Mouse (Mus musculus) T-helper 2 cell (primary cell): ENCODE results near the gene Vps37b.

Source experiments
- in situ Hi-C: fragments of 300-600 bp; cut with MboI, MseI; formaldehyde crosslinking; loops from one replicate; pipeline ENCODE4 v1.15.1; 2025; ENCODE audit warnings: high pct_unique_total_duplicates

Gene Vps37b

DNA sequence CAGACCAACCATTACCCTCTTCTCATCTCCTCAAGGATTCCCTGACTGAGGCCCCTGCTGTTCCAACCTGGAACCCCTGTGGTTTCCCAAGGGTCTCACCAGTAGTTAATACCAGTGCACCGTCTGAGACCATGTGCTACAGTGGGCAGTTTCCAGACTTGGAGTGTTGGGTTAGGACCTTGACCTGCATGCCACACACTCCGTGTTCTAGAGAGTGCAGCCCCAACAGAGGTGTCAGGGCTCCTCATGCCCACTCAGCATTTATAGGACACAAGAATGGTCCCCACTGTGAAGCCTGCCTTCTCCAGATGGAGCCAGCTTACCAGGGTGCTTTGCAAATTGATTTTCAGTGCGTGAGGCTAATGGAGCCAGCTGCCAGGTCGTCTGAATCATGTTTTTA, 28.7 kb downstream of the Vps37b start:
- in situ Hi-C loops = loop anchor here (5.0 kb wide), 1 partner anchor 79 kb away; no protein-coding TSS in a partner anchor

DNA sequence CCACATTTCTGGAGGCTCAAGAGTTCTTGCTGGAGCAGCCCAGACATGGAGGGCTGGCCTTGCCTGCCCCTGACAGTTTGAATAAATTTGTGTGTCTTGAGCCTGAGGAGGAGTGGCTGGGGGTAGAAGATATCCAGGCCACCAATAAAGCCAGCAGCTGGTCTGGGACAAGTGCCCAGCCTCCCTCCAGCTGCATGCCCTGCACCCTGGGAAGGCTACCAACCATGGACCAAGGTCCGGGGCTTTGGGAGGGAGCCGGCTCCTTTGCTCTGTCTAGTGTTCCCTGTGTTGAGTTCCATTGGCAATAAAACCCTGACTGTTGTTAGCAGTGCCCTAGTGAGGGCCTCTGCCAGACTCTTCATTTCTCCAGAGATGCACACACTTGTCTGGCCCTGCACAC, 29.2 kb downstream of the Vps37b start:
- in situ Hi-C loops = loop anchor here (5.0 kb wide), 1 partner anchor 79 kb away; no protein-coding TSS in a partner anchor

DNA sequence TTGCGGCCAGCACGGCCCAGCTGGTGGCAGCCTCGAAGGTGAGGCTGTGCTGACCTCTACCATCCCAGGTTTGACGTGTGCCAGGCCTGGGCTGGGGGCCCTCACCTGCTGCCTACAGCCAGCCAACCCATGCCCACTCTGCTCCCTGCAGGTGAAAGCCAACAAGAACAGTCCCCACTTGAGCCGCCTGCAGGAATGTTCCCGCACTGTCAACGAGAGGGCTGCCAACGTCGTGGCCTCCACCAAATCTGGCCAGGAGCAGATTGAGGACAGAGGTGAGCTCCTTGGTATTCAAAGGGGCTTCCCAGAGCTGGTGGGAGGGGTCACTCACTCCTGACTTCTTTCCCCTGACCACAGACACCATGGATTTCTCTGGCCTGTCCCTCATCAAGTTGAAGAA, 30.8 kb downstream of the Vps37b start:
- in situ Hi-C loops = loop anchor here (5.0 kb wide), 1 partner anchor 81 kb away; no protein-coding TSS in a partner anchor

DNA sequence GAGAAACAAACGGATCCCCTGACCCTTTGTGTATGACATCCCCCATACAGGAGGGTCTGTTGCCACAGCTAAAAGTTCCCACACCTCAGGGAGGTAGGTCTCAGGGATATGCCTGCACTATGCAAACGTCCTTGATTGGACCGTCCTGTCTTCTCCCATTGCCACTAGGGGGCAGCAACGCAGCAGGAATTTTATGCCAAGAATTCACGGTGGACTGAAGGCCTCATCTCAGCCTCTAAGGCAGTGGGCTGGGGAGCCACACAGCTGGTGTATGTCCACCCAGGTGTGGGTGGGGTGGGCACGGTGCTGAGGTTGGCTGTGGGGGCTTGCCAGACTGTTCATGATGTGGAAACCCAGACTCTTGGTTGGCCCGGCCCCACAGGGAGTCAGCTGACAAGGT, 31.2 kb downstream of the Vps37b start:
- in situ Hi-C loops = loop anchor here (5.0 kb wide), 1 partner anchor 81 kb away; no protein-coding TSS in a partner anchor

DNA sequence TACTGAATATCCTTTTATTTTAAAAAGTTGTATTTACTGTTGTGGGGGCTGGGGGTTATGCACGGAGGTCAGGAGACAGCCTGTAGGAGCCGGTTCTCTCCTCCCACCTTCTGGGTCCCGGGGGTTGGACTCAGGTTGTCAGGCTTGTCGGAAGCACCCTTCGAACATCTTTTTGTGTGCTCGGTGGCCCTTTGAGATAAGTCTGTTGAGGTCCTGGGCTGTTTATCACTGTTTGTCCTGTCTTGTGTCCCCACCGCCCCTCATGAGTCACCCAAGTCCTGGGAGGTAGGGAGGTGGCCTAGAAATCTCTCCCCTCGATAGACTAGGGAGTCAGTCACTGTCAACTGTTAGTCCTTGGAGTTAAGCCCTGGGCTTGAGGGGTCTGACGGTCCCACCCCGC, 33.7 kb downstream of the Vps37b start:
- in situ Hi-C loops = loop anchor here (25.0 kb wide), 1 partner anchor 864 kb away; the partner anchor contains the start of genes Ccdc92 and Zfp664

DNA sequence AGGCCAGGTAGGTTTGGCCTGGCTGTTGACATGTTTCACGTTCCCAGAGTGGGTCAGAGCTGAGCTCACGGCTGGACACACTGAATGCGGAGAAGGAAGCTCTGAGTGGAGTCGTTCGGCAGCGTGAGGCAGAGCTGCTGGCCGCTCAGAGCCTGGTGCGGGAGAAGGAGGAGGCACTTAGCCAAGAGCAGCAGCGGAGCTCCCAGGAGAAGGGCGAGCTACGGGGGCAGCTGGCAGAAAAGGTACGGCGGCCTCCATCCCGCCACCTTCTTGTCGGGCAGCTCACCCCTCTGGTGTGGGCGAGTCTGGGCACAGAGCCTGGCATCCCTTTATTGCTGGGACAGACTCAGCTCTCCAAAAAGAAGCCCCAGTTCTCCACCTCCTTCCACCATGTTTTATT, 34.3 kb downstream of the Vps37b start:
- in situ Hi-C loops = loop anchor here (25.0 kb wide), 1 partner anchor 864 kb away; the partner anchor contains the start of genes Ccdc92 and Zfp664

DNA sequence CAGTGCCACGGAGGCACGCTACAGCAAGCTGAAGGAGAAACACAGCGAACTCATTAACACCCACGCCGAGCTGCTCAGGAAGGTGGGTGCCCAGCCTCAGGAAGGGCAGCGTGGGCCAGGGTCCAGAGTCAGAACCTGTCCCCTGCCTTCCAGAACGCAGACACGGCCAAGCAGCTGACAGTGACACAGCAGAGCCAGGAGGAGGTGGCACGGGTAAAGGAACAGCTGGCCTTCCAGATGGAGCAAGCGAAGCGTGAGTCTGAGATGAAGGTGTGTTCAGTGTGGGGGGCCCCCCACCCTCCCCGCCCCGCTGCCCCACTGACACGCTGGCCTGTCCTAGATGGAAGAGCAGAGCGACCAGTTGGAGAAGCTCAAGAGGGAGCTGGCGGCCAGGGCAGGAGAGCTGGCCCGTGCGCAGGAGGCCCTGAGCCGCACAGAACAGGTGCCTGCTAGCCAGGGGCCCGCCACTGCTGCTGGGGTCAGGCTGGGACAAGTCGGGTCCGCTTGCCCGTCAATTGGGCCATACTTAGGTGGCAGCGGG, 34.8 kb downstream of the Vps37b start:
- in situ Hi-C loops = loop anchor here (25.0 kb wide), 1 partner anchor 865 kb away; the partner anchor contains the start of genes Ccdc92 and Zfp664

DNA sequence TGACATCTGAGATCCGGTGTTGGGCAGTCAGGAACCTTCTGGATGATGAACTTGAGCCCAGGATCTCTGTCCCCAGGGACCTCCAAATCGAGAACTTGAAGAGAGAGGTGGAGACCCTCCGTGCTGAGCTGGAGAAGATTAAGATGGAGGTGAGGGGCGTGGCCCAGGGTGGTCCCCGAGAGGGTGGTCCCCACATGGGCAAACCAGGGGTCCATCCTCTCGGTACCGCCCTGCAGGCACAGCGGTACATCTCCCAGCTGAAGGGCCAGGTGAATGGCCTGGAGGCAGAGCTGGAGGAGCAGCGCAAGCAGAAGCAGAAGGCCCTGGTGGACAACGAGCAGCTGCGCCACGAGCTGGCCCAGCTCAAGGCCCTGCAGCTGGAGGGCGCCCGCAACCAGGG, 35.4 kb downstream of the Vps37b start:
- in situ Hi-C loops = loop anchor here (25.0 kb wide), 1 partner anchor 866 kb away; the partner anchor contains the start of genes Ccdc92 and Zfp664

DNA sequence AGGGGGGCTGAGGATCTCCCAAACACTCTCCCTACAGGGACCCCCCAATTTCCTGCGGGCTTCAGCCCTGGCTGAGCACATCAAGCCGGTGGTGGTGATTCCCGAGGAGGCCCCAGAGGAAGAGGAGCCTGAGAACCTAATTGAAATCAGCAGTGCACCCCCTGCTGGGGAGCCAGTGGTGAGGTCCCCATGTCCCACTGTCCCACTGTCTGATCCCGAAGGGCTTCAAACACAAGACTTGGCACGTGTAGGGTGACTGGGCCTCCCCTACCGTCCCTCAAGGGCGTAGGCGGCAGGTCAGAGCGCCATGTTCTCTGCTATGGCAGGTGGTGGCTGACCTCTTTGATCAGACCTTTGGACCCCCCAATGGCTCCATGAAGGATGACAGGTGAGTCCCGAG, 35.9 kb downstream of the Vps37b start:
- in situ Hi-C loops = loop anchor here (25.0 kb wide), 1 partner anchor 866 kb away; the partner anchor contains the start of genes Ccdc92 and Zfp664

DNA sequence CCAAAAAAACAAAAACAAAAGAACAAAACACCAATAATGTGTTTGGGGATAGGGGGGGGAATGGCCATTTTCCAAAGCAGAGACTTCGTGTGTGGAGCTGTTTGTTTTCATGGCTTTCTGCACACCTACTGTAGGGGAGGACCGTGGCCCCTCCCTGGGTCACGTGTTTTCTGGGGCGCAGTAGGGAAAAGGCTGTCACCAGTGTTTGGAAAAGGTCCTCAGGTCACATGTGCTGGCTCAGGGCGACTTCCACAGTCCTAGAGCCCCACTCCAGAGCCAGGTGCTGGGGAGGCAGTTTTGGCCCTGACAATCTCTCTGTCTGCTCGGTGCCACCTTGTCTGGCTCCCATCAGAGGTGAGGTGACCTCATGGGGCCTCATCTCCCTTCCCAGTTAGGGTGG, 36.7 kb downstream of the Vps37b start:
- in situ Hi-C loops = loop anchor here (25.0 kb wide), 1 partner anchor 867 kb away; the partner anchor contains the start of genes Ccdc92 and Zfp664

DNA sequence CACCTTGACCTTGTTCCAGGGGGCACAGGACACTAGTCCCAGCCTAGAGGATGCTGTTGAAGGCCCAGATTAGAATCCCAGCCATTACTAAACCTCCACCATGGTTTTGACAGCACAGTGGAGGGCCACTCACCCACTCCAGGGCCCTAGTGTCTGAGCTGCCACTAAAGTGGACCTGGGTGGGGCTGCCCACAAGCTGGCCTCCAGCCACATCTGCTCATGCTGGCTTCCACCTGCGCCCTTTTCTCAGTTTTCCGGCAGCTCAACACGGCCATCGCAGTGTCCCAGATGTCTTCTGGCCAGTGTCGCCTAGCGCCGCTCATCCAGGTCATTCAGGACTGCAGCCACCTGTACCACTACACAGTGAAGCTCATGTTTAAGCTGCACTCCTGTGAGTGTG, 37.6 kb downstream of the Vps37b start:
- in situ Hi-C loops = loop anchor here (5.0 to 25.0 kb wide), 2 partner anchors 47 to 868 kb away; partner anchors contain the start of genes Ccdc92 and Zfp664

DNA sequence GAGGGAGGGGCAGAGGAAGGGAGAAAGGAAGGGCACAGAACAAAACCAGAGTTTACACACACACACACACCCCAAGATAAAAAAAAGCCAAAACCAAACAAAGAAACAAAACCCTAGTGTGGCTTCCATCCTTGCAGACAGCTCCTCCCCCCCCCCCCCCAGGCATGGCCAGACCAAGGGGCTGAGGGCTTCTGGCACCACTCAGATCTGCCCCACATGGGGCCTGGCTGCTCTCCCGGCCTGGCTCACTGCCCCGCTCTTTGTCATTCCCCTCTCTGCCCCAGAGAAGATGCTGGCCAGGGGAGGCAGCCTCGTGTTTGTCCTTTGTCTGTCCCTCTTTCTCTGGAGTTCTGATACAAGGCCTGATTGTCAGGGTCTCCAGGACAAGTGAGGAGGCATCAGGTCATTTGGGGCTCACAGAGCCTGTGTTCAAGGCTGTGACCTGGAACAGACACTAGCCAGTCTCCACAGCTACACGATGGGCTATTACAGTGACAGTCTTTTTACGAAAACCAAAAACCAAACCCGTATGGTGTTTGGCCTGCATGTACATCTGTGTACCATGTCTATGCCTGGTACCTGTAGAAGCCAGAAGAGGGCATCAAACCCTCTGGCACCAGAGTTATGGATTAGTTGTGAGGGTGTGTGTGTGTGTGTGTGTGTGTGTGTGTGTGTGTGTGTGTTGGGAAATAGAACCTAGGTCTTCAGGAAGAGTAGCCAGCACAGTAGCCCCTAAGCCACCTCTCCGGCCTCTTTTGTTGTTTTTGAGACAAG, 38.6 kb downstream of the Vps37b start:
- in situ Hi-C loops = loop anchor here (5.0 to 25.0 kb wide), 2 partner anchors 46 to 869 kb away; partner anchors contain the start of genes Ccdc92 and Zfp664

DNA sequence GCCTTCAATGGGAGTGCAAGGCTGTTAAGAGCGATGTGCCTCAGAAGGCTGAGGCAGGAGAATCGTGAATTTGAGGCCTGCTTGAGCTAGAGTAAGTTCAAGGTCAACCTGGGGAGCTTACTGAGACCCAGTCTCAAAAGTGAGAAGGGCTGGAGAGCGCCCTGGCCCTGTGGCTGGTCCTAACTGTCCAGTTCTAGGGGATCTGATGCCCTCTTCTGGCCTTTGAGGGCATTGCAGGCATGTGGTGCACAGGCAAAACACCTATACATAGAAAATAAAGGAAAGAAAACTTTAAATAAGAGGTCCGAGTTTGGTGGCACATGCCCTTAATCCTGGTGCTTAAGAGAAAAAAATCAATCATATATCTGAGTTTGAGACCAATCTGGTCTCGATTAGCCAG, 39.3 kb downstream of the Vps37b start:
- in situ Hi-C loops = loop anchor here (5.0 to 25.0 kb wide), 2 partner anchors 45 to 870 kb away; partner anchors contain the start of genes Ccdc92 and Zfp664

DNA sequence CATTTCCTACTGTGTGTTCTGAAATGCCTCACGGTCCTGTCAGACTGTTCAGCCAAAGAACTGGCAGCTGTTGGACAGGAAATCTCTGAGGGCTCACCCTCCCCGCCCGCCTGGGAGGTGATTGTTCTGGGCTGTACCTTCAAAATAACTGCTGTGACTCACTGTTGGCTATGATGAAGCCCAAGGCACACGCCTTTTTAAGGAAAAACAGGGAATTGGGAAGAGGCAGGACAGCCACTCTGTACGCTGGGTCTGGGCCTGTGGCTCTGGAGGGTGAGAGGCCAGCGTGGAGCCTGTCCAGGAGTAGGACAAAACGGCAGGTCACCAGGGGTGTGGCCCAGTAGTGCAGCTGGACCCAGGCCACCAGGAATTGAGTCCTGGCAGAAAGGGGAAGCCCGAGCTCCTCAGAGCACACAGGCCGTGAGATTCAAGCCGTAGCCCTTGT, 39.9 kb downstream of the Vps37b start:
- in situ Hi-C loops = loop anchor here (5.0 to 25.0 kb wide), 2 partner anchors 45 to 870 kb away; partner anchors contain the start of genes Ccdc92 and Zfp664

DNA sequence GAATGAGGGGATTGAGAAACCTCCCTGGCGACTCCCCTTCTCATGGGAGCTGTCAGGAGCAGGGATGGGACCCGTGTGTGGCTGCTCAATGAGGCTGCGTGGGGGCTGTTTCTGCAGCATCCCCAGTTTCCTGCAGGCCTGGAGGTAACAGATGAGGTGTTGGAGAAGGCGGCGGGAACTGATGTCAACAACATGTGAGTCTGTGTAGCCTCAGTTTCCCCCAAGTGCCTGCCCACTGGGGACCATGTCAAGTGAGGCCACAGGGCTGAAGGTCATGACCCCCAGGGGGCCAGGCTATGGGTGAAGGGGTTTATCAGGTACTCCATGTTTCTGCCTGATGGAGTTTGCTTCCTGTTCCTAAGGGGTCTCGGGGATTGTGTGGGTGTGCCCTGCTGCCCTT, 40.7 kb downstream of the Vps37b start:
- in situ Hi-C loops = loop anchor here (5.0 to 25.0 kb wide), 2 partner anchors 44 to 871 kb away; partner anchors contain the start of genes Ccdc92 and Zfp664

DNA sequence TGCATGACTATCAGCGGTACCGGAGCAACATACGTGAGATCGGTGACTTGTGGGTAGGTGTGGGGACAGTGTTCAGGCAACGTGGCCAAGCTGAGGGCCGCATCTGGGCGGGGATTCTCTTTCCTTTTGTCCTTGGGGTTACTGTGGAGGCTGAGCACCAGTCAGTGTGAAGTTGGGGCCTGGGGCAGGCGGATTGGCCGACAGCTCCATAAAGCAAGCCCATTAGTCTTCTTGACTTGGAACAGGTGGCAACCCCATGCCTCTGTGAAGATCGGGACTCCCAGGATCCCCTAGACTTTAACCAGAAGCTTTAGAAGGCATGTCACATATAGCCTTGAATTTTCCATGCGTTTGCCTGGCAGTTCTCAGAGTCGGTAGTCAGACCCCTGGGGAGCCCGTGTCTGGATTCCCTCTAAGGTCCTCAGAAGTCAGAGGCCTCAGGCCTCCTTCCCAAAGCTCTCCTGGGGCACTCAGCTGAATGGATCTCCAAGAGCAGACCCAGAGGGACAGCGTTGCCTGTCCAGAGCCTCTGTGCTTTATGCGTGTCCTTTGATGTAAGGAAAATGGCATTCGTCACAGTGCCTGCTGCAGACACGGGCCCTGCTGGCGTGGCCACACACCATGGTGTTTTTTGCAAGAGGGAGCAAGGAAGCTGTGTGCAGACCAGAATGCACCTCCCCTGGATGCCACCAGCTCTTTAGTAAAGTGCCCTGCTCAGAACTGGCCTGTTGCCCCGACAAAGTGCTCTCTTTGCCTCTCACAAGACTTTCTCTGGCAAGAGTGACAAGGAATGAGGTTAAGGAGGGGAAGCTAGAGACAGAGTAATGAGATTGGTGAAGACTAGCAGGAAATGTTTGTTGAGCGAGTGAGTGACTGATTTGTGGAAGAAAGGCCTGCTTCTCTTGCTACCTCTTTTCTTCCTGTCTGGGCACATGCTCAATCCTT, 41.9 kb downstream of the Vps37b start:
- in situ Hi-C loops = loop anchor here (5.0 to 25.0 kb wide), 2 partner anchors 43 to 872 kb away; partner anchors contain the start of genes Ccdc92 and Zfp664

DNA sequence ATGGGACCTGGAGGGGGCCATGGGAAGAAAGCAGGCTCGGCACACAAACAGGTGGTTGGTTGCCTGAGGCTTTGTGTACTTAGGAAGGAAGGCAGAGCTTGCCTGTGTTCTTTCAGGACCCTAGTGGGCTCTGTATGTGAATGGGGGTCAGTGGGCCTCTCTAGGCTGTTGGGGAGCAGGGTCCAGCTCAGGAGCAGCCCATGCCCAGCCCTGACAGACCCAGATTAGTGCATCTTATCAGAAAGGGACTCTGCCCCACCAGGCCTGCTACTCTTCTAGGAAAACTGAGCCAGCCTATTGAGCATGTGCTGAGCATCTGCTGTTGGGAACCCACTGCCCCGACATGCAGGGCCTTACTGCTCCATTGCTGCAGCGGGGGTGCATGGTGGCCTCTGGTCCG, 44.6 kb downstream of the Vps37b start:
- in situ Hi-C loops = loop anchor here (25.0 kb wide), 1 partner anchor 875 kb away; the partner anchor contains the start of genes Ccdc92 and Zfp664

DNA sequence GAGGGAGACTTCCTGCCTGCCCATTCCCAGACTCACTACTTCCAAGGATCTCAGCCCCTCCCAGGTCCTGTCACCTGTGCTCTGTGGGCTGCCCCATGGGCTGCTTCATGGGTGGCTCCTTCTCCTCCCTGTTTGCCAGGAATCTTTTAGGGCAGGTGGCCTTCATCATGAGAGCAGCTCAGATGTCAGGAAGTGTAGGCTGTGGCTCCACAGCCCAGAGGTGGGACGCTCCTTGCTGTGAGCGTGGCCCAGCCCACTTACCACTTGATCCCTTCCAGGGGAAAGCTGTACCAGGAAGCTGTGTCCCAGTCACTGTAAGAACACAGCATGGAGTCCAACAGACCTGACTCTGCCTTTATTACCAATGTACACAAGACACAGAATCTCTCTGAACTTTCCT, 45.1 kb downstream of the Vps37b start:
- in situ Hi-C loops = loop anchor here (25.0 kb wide), 1 partner anchor 875 kb away; the partner anchor contains the start of genes Ccdc92 and Zfp664

DNA sequence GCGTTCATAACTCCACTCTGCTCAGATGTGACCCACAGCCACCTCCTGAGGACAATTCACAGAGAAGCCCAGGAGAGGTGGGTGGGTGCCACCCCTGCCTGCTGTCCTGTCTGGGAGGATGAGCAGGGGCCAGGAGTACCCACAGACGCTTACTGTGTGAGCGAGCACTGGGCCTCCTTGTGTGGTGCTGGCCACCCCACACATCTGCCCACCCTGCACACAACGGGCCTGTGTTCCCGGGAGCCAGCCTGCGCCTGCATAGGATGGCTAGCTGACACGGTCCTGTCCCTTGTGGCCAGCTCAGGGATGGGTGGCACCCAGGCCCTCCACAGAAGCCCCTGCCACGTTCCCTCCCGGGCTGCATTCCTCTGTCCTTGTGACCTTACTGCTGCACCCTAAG, 46.6 kb downstream of the Vps37b start:
- in situ Hi-C loops = loop anchor here (25.0 kb wide), 1 partner anchor 877 kb away; the partner anchor contains the start of genes Ccdc92 and Zfp664

DNA sequence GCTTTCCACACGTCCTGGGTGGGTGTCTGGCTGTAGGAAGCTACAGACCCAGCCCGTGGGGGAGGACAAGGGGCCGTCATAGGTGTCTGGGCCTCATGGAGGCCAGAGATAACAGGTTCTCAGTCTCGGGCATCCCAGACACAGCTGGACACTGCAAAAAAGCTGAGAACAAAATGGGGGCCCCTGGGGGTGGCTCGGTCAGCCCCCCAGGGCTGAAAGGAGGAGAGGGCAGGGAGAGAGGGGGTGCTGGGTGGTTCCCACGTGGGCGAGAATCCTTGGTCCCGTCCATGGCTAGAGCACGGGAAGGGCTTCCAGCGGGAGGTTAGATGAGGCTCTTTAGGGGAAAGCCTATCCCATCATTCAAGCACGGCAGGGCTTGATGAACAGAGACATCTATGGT, 49.2 kb downstream of the Vps37b start:
- in situ Hi-C loops = loop anchor here (25.0 kb wide), 1 partner anchor 879 kb away; the partner anchor contains the start of genes Ccdc92 and Zfp664
